In genomic region chr10:94381393-94381740, GRCm38 (mm10) we compare ENCODE assay signal across 26 mouse cellular contexts.
DNase-seq lines count a peak whose midpoint lies in the region; ATAC-seq and TF ChIP-seq lines count a peak whose summit lies in the region.
"Had no signal": no experiment of that assay in that cellular context is flagged by ENCODE, and none has a peak within 500 bp of the region (broad histone marks: within the 10 kb centered on the region; RNA-seq: fewer than 3 reads in every experiment).

No protein-coding gene starts in this region.

- no peaks in the 10 kb centered on the region for H3K79me2 ChIP-seq in MEL (ENCODE audit: control insufficient read depth, insufficient read depth, low read length, poor library complexity)

- TF ChIP-seq CTCF in MEL (IDR thresholded peaks at IDR 0.05 in 2 of 3, conservative IDR thresholded peaks at IDR 0.05 in 1 of 3; ENCODE audit: control insufficient read depth in 1 of 3, insufficient read depth in 1 of 3, low read depth in 2 of 3, low read length in 3 of 3, poor library complexity in 1 of 3, severe bottlenecking in 1 of 3), result no peak

- TF ChIP-seq POLR2A in MEL (IDR thresholded peaks at IDR 0.05; ENCODE audit: control insufficient read depth in 1 of 2, insufficient read depth in 1 of 2, low read depth in 1 of 2, low read length in 2 of 2, poor library complexity in 1 of 2), result no peak

- ATAC-seq in kidney, embryonic 15.5 days (replicated peaks; ENCODE audit: low FRiP score), result no peak
- ATAC-seq in lung, embryonic 16.5 days (ENCODE audit: low read depth), result no peak
- ATAC-seq: forebrain, postnatal 0 days; inflammation-experienced regulatory T-cells, adult 6 months had no signal

- peak overlapping the region; percentile 82 for H3K27ac ChIP-seq in kidney, embryonic 15.5 days
- H3K27ac ChIP-seq in lung, embryonic 16.5 days (ENCODE audit: low read length), result no peak overlapping the region
- no peak overlapping the region for H3K27ac ChIP-seq in MEL (ENCODE audit: control insufficient read depth, low read depth, low read length)
- H3K27ac ChIP-seq: embryonic facial prominence, embryonic 10.5 days; embryonic facial prominence, embryonic 15.5 days; forebrain, embryonic 12.5 days; hindbrain, embryonic 15.5 days; limb, embryonic 10.5 days; limb, embryonic 15.5 days; liver, embryonic 13.5 days; neural tube, embryonic 13.5 days; stomach, postnatal 0 days had no signal

- H3K4me2 ChIP-seq in kidney, embryonic 15.5 days, result no peak overlapping the region
- no peak overlapping the region for H3K4me2 ChIP-seq in lung, embryonic 16.5 days (ENCODE audit: low read depth, low read length)
- H3K4me2 ChIP-seq: embryonic facial prominence, embryonic 15.5 days; forebrain, embryonic 12.5 days; heart, embryonic 11.5 days; hindbrain, embryonic 15.5 days; limb, embryonic 15.5 days; liver, embryonic 13.5 days; neural tube, embryonic 13.5 days had no signal

- H3K4me3 ChIP-seq in kidney, embryonic 15.5 days (replicated peaks), result no peak overlapping the region
- H3K4me3 ChIP-seq in lung, embryonic 16.5 days (ENCODE audit: low read length), result no peak overlapping the region
- no peak overlapping the region for H3K4me3 ChIP-seq in MEL (ENCODE audit: control insufficient read depth in 1 of 2, insufficient read depth in 1 of 2, low read depth in 2 of 2, low read length in 2 of 2)
- peak overlapping the region; percentile 47 for H3K4me3 ChIP-seq in megakaryocyte, embryonic 14.5 days (replicated peaks)
- H3K4me3 ChIP-seq: embryonic facial prominence, embryonic 10.5 days; embryonic facial prominence, embryonic 15.5 days; forebrain, embryonic 12.5 days; hindbrain, embryonic 15.5 days; limb, embryonic 10.5 days; limb, embryonic 15.5 days; liver, embryonic 13.5 days; neural tube, embryonic 13.5 days had no signal

- no peaks in the 10 kb centered on the region for H3K27me3 ChIP-seq in kidney, embryonic 15.5 days
- H3K27me3 ChIP-seq in lung, embryonic 16.5 days (ENCODE audit: control insufficient read depth, insufficient read depth, low read depth, low read length), result no peaks in the 10 kb centered on the region
- H3K27me3 ChIP-seq in MEL (ENCODE audit: control insufficient read depth in 1 of 2, insufficient read depth in 2 of 2, low read length in 2 of 2), result no peaks in the 10 kb centered on the region
- H3K27me3 ChIP-seq in megakaryocyte, embryonic 14.5 days (replicated peaks), result no peaks in the 10 kb centered on the region
- H3K27me3 ChIP-seq: embryonic facial prominence, embryonic 15.5 days; forebrain, embryonic 12.5 days; hindbrain, embryonic 15.5 days; liver, embryonic 13.5 days; neural tube, embryonic 13.5 days had no signal

- no peak for TF ChIP-seq RAD21 in MEL (IDR thresholded peaks at IDR 0.05; ENCODE audit: low read depth, low read length)

- H3K4me1 ChIP-seq in kidney, embryonic 15.5 days, result peaks cover 31% of the 10 kb centered on the region
- H3K4me1 ChIP-seq in lung, embryonic 16.5 days (replicated peaks; ENCODE audit: control insufficient read depth, insufficient read depth, low read length), result peaks cover 5% of the 10 kb centered on the region; the same call in 1 of the 2 replicates
- no peaks in the 10 kb centered on the region for H3K4me1 ChIP-seq in MEL (ENCODE audit: control insufficient read depth in 1 of 2, insufficient read depth in 2 of 2, low read length in 2 of 2)
- peaks cover 9% of the 10 kb centered on the region; the same call in 1 of the 2 replicates for H3K4me1 ChIP-seq in megakaryocyte, embryonic 14.5 days

- peaks cover 4% of the 10 kb centered on the region; the same call in 1 of the 2 replicates for H3K9me3 ChIP-seq in kidney, embryonic 15.5 days (replicated peaks)
- peaks cover 9% of the 10 kb centered on the region for H3K9me3 ChIP-seq in lung, embryonic 16.5 days (ENCODE audit: control insufficient read depth, low read length)
- H3K9me3 ChIP-seq in MEL (replicated peaks; ENCODE audit: insufficient read depth, low read length), result no peaks in the 10 kb centered on the region
- H3K9me3 ChIP-seq in megakaryocyte, embryonic 14.5 days, result peaks cover 58% of the 10 kb centered on the region

- 80% methylated on average over 4 of the region's 4 CpGs for WGBS in kidney, embryonic 15.5 days
- 74% methylated on average over 4 of the region's 4 CpGs for WGBS in lung, embryonic 16.5 days

- no peak for DNase-seq in kidney, postnatal 25 days
- DNase-seq in lung, adult 18-20 months, result no peak
- no peak for DNase-seq in MEL (ENCODE audit: low read depth, low spot score)
- DNase-seq in cerebellum, postnatal 14 days, result no peak
- DNase-seq: adrenal gland, postnatal 25 days; cerebellum, adult 18-20 months; forebrain, postnatal 0 days; gastrocnemius, postnatal 14 days; heart, postnatal 4 days; liver, embryonic 13.5 days; right cerebral cortex, postnatal 4 days; thymus, adult 18-20 months; thymus, postnatal 25 days had no signal

- TF ChIP-seq EP300 in MEL (IDR thresholded peaks at IDR 0.05; ENCODE audit: low read depth in 1 of 2, low read length in 2 of 2), result no peak

- no peaks in the 10 kb centered on the region for H3K36me3 ChIP-seq in kidney, embryonic 15.5 days
- no peaks in the 10 kb centered on the region for H3K36me3 ChIP-seq in lung, embryonic 16.5 days (ENCODE audit: control insufficient read depth, insufficient read depth, low read length)
- H3K36me3 ChIP-seq in MEL (ENCODE audit: control insufficient read depth in 1 of 2, insufficient read depth in 2 of 2, low read length in 2 of 2), result no peaks in the 10 kb centered on the region
- no peaks in the 10 kb centered on the region for H3K36me3 ChIP-seq in megakaryocyte, embryonic 14.5 days (replicated peaks; ENCODE audit: low read length)
- H3K36me3 ChIP-seq: embryonic facial prominence, embryonic 10.5 days; embryonic facial prominence, embryonic 15.5 days; forebrain, embryonic 12.5 days; hindbrain, embryonic 15.5 days; limb, embryonic 10.5 days; limb, embryonic 15.5 days; liver, embryonic 13.5 days; neural tube, embryonic 13.5 days had no signal

- H3K9ac ChIP-seq in kidney, embryonic 15.5 days, result no peak overlapping the region
- peak overlapping the region; percentile 14; the same call in 1 of the 2 replicates for H3K9ac ChIP-seq in lung, embryonic 16.5 days (ENCODE audit: low read length)
- H3K9ac ChIP-seq in MEL (ENCODE audit: control insufficient read depth, low read depth, low read length, poor library complexity, severe bottlenecking), result no peak overlapping the region
- H3K9ac ChIP-seq: embryonic facial prominence, embryonic 15.5 days; forebrain, embryonic 12.5 days; forebrain, postnatal 0 days; hindbrain, embryonic 15.5 days; limb, embryonic 15.5 days; liver, embryonic 13.5 days; neural tube, embryonic 13.5 days had no signal

TF ChIP-seq in MEL, 35 proteins besides CTCF, POLR2A, EP300 and RAD21:
- TF ChIP-seq ZKSCAN1 (IDR thresholded peaks at IDR 0.05; ENCODE audit: low read depth, low read length), result peak; percentile 58; the same call in 1 of the 2 replicates
- TF ChIP-seq CHD1 (IDR thresholded peaks at IDR 0.05; ENCODE audit: low read depth, low read length), result no peak
